Mouse (Mus musculus) right cerebral cortex, adult 2 months (tissue): ENCODE results near the gene Pip4k2a.

ENCODE experiments used
- DNase-seq, 2 experiments: peaks; one replicate each; pipeline ENCODE4 v3.0.0; 2021 to 2022; ENCODE audit warnings: low spot score in 2 of 2

Pip4k2a gene

DNA sequence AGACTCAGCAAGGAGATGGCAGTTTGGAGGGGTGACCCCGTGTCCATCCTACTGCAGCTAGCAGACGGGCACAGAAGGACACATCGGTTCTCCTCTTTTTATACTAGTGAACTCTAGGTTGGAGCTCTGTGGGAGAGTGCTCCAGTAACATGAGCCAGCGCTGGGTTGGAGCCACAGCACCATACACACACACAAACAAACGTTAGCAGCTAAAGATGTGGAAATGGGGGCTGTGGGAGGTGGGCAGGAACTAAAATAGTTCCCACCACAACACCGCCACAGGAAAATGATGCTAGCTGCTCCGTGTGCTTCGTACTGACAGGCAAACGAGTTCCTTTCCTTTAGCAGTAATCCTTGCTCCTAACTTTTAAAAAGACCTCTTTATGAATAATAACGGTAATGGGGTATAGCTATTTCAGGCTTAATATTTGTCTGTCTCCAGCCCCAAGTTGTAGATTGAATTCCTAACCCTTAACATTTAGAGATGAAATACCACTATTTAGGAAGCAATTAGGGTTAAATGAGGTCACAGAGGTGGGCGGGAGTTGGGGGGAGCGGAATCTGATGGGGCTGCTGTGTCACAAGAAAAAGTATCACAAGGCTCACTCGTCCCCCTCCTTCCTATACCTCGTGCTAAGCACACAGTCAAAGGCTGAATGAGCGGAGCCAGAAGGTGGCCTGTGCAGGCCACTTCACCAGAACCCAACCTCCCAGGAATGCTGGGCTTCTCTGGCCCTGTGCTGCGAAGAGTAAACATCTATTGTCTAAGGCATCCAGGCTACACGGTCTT, 73.9 kb downstream of the Pip4k2a start:
- DNase-seq, result no peak

DNA sequence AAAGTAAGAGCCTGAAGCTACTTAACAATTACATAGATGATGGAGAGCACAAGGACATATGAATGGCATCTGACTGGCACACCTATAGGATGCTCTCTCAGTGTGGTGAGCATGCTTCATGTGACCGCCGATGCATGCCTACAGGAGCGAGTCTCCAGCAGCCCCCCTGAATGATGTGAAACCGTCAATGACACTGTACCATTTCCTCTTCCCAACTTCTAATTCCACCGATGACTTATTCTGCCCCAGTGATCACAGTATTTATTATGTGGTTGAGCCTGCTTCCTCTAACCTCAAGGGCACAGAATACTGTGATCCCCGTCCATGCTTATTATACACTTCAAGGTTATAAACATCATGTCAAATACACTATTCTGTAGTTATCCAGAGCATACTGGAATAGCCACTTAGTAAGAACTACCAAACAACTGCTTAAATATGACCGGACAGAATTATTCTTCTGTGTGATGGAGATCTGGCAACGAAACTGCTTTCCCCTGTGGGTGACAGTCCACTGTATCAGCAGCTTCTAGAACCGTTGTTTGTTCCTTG, 74.8 kb downstream of the Pip4k2a start:
- DNase-seq, result no peak

DNA sequence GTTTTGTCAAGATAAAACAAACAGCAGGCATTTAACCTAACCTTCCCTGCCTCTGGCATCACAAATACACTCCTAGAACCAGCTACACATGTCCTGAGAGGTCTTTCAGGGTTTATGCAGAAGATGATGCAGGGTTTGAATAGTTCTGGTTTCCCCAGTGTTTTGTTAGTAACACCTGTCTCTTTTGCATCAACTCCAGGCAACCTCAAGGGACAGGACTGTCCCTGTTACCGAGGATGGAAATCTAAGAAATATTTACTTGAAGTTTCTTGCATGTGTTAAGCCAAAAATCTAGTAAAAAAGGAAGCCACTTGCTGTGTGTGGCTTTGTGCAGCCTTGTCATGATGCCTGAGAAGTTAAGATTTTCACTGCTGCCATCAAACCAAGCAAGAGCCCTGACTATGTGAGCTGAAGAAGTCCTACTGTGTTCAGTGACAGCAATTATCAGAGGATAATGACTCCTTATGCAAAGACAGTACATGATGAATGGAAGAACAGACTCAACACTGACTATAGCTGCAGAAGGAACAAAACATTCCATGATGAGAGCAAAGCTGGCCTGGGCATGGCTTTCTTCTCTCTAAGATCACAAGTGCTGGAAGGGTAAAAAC, 76.3 kb downstream of the Pip4k2a start:
- no peak for DNase-seq

DNA sequence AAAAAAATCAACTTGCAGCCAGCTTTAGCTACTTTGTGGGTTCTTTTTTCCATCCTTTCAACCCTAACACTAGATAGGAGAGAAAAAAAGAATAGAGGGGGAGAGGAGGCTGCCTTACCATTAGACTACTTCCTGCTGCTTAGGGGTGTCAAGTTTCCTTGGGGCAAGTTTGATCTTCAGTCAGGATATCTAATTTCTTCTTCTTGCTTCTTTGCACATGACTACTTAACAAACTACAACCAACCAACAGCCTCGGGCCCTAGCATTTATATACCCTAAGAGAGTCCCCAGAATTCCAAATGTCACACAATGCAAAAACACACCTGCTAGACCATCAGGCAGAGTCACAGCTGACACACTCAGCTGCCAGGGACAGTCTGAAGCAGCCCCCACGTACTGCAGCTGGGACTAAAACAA, 77.5 kb downstream of the Pip4k2a start:
- DNase-seq, result no peak

DNA sequence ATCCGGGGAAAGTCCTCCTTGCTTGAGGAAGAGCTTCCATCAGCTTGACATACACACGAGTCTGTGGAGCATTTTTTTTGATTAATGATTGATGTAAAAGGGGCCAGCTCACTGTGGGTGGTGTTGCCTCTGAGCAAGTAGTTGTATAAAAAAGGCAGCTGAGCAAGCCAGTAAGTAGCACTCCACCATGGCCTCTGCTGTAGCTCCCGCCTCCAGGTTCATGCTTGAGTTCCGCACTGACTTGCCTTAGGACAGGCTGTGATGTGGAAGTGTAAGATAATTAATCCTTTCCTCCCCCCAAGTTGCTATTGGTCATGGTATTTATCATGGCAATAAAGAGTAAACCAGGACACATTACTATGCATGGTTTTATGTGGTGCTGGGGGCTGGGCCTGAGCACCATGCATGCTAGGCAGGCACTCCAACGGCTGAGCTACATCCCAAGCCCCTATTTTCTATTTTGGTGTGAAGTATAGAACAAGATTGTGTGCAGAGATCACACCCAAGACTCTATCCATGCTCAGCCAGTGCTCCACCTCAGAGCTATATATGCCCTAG, 78.0 kb downstream of the Pip4k2a start:
- no peak for DNase-seq

DNA sequence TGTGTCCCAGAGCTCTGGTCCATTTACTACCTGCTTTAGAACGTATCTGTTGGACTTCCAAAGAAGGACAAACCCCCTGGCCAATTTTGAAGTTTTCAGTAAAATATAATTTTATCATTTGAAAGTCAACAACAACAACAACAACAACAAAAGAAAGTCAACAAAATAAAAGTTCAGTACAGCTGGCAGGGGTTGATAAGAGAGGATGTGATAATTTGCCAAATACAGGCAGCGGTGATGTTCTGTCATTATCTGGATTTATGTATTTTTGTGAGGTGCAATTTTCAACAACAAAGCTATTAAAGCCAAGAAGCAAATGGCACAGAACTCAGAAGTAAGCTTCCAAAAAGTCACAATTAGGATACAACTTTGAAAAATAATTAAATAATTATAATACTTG, 80.1 kb downstream of the Pip4k2a start:
- no peak for DNase-seq

DNA sequence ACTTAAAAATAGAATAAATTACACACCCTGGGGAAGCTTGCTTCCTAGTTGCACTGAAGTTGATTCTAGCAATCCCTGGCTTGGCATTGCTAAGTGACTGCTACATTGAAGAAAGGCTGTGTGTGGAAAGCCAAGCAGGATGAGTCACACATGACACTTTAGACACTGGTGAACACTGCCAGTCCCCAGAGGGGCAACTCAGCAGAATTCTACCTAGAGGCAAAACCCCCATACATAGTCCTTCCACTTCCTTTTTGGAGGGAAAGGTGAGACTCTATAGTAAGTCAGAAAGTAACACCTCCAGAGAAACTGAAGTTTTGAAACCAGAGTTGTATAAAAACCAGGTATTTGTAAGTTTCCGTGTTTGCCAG, 80.6 kb downstream of the Pip4k2a start:
- DNase-seq, result no peak

DNA sequence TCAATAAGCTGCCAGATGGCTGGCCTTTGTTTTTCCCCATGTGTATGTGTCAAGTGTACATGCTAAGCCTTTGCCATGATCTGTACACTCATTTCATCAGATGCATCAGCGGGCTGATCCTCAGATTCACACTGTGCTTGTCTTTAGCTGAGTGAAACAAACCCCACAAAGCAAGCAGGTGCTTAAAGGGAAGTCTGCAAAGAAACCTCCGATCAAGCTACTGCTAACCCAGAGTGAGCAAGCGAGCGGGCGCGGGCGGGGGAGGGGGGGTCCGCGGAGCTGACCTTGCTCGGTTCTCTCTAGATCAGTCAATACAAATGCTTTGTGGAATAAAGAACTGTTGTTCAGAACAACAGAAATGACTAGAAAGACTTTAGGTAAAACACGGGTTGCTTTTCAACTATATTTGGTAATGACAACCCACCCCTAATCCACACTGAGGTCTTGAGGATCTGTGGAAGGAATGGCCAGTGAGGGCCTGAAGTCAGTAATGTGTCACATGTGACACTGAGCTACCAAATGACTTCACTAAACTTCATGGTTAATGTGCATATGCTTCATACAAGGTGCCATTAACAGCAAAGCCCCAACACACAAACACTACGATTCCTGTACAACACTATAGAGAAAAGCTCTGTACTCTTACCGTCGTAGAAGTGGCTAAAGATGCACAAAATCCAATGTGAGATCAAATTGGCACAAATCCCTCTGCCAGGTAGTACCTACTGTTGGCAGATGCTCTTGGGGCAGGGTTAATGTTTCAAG, 81.1 kb downstream of the Pip4k2a start:
- no peak for DNase-seq

DNA sequence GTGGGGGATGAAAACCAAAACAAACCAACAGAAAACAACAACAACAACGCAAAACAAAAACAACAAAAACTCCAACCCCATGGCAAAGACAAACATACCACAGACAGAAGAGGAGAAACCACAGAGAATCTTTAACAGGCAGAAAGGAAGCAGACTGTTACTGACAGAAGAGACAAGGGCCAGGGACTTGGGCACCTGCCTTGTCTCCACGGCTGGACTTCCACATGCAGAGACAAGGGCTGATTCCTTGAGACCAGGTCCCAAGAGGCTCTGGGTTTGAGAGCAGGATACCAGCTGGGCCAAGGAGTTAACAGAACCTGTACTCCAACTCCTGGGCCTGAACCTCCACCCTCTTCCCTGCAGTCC, 81.9 kb downstream of the Pip4k2a start:
- DNase-seq, result no peak

DNA sequence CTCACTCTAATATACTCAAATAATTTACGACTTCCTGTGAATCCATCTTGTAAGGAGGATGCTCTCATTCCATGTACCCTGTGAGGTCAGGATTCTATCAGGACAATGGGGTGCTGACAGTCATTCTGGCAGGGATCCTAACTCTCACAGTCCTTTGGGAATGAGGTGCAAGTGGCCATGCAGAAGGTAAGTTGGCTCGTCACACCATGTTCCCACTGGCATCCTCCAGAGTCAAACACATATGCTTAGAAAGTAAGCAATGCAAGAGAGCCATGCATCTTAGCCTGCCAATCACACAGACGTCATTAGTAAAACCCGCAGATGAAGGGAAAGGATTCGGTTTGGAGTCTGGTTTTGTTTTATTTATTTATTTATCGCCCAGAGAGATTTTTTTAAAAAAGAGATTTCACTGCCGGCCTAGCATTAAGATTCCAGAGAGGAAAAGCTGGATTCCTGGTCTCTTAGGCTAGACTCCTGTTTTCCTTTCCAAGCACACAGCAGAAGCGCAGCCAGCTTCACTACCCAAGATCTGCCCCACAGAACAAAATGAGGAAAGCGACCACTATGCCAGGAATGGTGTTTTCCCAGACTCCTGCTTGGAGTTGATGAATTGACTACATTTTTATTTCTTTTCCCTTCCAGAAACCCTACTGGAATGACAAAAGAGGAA, 82.4 kb downstream of the Pip4k2a start:
- no peak for DNase-seq

DNA sequence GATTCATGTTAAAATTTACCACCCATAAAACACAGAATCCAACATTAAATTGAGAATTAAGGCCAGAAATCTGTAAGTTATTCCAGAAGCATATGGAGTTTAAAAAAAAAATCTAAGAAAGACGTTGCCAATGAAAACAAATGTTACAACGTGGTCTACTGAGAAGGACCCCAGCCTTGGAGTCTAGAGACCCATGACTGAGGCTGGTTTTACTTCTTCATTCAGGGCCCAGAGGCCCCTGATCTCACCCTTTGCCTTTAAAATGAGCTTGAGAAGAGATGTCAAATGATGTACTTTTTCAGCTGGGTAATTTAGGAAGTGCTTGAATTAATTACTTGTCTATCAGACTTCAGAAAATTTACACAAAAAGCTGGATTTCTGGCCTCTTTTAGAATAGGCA, 83.2 kb downstream of the Pip4k2a start:
- no peak for DNase-seq

DNA sequence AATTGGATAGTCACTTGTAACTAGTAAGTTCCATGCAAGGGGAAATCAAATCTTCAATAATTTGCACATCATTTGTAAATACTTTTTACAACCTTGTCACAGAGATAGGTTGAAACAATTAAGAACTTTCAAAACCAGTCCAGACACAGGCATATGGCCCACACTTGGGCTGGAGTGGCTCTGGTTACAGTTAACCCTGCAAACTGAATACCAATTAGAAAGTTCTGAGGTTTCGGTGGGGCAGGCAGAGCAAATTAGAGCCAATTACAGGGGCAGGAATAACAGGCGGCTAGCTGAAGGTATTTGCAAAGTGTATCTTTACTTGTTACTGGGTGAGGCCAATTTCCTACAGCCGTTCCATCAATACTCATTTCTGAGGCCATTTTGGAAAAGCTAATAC, 84.3 kb downstream of the Pip4k2a start:
- no peak for DNase-seq

DNA sequence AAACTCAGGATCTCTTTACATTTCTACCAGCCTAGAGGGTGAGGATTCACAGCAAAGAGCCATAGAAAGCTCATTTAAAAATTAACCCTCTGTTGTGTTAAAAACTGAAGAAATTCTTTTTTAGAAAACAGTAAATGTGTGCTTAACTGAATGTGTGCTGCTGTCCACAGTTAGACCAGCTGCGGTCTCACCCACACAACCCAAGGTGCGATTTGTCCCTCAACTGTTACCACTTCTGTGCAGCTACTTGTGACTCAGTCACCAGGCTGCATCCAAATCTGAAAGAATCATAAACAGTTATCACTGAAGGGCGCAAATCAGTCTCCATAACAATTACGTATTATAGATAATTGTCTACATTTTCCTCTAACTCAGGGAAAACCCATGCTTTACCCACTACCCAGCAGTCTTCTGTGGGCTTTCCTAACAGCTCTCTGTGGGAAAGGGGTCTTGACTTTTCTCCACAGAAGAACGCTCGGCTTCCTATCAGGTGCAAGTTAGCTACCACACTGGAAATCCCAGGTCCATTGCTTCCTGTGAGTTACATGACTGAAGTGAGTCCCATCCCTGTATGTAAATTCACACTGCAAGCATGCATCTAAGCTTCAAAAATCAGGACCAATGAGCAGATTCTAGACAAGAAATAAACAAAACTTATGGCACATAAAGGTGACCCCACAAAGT, 86.5 kb downstream of the Pip4k2a start:
- peak; percentile 31 to 38 for DNase-seq

DNA sequence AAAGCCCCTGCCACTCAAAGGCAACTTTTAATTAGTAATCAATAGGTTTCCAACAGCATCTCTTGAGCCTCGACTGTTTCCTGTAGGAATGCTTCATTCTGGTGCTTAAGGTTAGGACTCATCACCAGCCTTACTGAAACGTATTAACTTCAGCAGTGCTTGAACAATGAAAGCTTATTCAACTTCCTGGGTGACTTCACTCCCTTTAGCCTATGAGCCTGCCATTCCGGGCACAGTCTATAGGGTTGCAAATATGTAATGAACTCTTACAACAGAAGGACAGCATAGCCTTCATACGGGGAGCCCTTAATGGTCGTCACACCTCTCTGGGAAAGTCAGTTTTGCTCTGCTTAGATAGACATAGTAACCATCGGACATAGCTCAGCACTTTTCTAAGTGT, 87.7 kb downstream of the Pip4k2a start:
- DNase-seq, result no peak

DNA sequence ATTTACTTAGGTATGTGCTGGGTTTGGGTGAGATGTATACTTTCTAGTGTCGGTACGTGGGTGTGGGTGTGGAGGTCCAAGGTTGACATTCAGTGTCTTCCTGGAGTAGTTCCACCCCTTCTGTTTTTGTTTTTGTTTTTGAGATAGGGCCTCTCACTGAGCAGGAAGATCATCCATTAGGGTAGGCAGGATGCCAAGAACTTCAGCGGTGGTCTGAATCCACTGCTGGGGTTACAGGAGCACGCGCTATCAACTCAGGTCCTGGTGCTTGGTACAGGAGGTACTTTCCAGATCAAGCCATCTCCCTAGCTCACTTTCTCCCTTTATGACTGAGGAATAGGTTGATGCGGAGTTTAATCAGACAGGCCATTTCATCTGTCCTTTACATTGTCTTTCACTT, 88.2 kb downstream of the Pip4k2a start:
- DNase-seq, result no peak

DNA sequence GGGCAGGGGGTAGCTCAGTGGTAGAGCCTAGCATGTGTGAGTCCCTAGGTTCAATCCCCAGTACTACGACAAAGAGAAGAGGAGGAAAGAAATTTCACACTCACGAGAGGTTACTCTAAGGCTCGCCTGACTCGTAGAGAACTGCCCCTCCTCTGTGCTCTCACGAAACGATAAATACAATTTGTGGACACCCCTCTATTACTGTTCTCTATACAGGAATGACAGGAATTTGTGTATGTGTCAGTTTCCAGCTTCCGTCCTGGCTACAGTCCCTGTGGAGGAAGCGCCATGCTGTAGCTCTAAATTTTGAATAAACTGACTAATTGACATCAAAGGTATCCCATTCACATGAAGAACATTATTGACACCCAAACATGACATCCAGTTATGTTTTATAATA, 90.7 kb downstream of the Pip4k2a start:
- no peak for DNase-seq

DNA sequence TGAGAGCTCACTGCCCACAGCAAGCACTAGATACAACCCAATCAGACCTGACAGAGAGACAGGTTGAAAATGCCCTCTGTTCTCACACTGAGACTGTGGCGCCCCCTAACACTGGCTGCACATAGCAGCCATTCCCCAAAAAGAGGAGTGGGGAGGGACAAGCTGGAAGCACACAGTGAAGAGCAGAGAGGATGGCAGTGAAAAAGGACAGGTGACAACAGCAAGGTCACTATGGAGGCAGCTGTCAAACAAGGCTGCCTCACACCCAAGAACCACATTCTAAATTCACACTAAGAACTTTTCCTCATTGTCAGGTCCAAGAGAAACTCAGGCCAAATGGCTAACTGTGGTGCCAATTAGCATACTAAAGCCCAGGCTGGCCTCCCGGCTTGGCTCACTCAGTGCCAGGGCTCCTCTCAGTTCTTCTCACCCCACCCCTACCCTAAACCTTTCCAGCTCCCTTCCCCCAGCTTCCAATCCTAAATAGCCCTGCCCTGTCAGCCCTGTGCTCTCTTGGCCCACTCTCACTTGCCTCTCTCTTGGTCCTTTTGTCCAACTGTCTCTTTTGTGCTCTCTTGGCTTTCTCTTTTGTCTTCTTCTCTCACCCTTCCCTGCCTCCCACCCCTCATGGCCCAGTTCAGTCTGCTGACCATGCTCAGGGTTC, 91.4 kb downstream of the Pip4k2a start:
- no peak for DNase-seq

DNA sequence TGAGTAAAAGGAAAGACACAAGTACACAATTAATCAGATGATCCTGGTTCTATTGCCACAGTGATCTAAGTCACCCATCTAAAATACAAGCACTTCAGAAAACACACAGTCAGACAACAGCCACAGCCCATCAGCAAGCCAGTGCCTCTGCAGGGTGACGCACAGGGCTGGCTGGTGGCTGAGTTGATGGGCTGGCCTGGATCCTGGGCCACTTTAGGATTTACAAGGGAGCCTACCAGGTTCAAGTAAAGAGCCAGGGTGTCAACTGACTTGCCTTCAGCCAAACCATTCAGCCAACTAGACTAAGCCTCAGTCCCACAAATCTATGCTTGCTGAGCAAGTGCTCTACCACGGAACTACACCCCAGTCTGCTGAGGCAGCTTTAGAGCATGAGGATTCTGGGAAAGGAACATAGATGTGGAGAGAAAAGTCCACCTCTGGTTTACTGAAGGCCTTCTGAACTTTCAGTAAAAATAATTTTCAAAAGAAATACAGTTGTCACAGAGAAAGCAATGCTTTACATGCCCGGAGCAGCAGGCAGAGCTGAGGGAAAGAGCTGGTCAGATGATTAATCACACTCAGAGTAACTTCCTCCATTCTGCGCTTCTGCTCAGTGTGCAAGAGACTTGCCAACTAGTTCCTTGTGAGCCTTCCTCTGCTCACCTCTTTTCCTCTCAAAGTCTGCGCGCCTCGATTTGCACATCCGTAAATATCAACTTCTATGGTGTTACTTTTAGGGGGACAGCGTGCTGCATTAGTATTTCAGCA, 94.4 kb downstream of the Pip4k2a start:
- DNase-seq, result no peak

DNA sequence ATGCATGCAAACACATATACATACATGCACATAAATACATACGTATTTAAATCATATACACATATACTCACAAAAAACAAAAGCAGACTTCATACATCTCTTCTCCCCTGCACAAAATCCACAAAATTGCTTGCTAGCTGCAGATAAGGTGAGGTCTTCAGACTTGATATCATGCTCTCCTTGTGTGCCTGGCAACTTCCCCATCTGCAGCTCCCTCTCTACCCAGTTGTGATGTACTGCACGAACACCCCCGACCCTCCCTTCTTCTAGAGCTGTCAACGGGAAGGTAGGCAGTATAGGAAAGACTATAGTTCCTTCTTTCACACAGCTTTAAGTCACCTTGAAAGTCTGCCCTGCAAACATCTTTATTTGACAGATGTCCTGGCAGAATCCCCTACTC, 96.8 kb downstream of the Pip4k2a start:
- no peak for DNase-seq

DNA sequence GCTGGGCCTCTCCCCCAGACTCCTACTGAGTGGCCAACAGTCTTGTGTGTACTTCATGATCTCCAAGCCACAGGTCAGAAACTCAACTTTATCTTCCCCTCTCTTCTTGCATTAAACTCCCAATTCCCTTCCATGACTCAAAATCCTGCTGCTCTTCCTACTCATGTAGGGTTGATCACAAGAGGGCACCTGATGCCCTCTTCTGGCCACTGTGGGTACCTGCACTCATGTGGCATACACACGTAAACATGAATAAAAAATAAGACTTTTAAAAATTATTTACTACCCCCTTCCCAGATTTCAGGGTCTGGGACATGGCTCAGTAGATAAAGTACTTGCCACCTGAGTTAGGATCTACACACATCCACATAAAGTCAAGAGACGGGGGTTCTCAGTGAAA, 97.3 kb downstream of the Pip4k2a start:
- no peak for DNase-seq
